Mouse (Mus musculus) lung, postnatal 0 days (tissue): ENCODE results near the gene Slc11a1.

Experiments used
- CTCF ChIP-seq: IDR thresholded peaks from 2 replicates; pipeline ENCODE4 v1.5.1; 2016; ENCODE audit warnings: antibody characterized with exemption, mild to moderate bottlenecking
- EP300 ChIP-seq: IDR thresholded peaks from 2 replicates; pipeline ENCODE4 v1.6.1; 2016; ENCODE audit warnings: antibody characterized with exemption, mild to moderate bottlenecking, control low read depth

DNA sequence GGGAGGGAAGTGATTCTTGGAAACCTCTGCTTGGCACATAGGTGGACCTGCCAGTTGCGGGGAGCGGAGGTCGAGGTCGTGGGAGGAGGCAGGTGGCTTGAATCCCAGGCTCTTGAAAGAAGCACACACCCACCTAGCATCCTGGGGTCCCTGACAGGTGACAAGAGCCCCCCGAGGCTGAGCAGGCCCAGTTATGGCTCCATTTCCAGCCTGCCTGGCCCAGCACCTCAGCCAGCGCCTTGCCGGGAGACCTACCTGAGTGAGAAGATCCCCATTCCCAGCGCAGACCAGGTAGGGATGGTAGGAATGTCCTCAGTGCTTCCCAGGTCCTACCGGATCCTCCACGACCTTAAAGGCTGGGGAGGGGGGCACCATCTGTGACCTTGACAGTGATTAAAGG is 566 bp downstream of the Slc11a1 start:
- no peak for TF ChIP-seq CTCF
- TF ChIP-seq EP300: no peak
